Mouse (Mus musculus) frontal cortex, postnatal 10 days (tissue): Measurements from ENCODE around the gene Zfp667.

Experiments
- DNase-seq, 2 experiments: peaks; one replicate each; pipeline ENCODE4 v3.0.0; 2022; ENCODE audit warnings: low spot score in 2 of 2, mixed read lengths in 1 of 2

The Zfp667 gene

GRCm38 (mm10) chr7:6330458-6331232, 44.3 kb downstream of the Zfp667 start:
- DNase-seq, result peak; percentile 17 to 54

GRCm38 (mm10) chr7:6331233-6331956, 45.0 kb downstream of the Zfp667 start, which contains the start of gene Zfp583:
Gene Zfp583, minus strand, starts transcription at chr7:6331285.
- peak; percentile 83 to 87 for DNase-seq

DNA sequence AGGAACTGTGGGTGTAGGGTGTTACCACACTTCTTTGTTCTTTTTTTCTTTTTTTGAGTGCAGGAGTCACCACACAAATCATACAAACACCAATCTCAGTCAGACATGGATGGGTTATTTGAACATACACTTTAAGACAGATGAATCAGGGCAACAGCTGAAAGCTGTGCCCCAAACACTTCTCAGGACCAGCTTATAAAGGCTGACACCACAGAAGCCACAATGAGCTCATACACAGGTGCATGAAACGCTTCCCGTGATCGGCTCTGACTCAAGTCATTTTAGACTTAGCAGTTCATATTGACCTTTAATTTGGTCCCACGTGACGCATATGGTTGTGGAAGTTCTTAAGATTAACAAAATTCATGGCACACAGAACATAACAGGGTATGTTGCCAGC, 53.5 kb downstream of the Zfp667 start:
- no peak for DNase-seq

- DNase-seq, result peak; percentile 60 to 76
Measured at GRCm38 (mm10) chr7:6343501-6344071, 57.2 kb downstream of the Zfp667 start, which contains the start of gene Gm3854. Gene Gm3854, plus strand, starts transcription at chr7:6343759.

DNA sequence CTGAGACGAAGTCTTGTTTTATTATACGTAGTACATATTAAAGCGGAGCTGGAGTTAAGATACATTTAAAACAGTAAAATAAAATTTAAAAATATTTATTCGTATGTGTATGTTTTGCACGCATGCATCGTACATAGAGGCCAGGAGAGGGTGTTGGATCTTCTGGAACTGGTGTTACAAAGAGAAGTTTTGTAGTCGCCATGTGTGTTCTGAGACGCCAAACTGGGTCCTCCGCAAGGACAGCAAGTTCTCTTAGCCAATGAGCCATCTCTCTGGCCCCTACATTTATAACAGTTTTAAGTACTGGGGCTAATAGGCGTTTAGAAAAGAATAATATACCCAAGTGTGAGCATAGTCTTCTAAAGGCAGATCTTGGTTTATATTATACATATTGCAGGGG, 57.7 kb downstream of the Zfp667 start:
- no peak for DNase-seq
